Mouse (Mus musculus) layer of hippocampus, adult 18-20 months (tissue): ENCODE measurements around the gene Spata2l. TPM values are rescaled to one million over a fixed set of nuclear protein-coding genes. Genes with fewer than 3 reads are reported as not detected.
"Not testable (repeated sequence)": the region's sequence is repeated elsewhere in the genome, so short reads cannot be mapped to it uniquely, and the experiment has no call there.

Source experiments
- DNase-seq, 2 experiments: peaks; one replicate each; pipeline ENCODE4 v3.0.0; 2022; ENCODE audit warnings: low spot score in 2 of 2
- total RNA-seq, 2 experiments: library from RNA; stranded (reverse); gene quantifications; 2 replicates each; pipeline ENCODE4 v1.2.3; 2021

Spata2l gene
- total RNA-seq, 2 experiments from 2014 or later, result 75.1 to 75.8 TPM

DNA sequence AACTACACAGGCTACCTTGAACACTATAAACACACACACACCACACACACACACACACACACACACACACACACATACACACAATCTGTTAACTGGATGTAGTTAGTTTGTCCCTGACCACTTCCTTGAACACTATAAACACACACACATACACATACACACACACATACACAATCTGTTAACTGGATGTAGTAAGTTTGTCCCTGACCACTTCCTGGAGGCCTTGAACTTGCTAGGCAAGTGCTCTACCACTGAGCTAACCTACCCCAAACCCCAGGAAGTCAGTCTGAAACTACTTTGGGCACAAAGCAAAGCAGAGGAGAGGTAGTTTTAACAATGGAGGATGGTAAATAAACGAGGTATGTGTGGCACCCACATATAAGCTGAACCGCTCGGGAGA is 32.5 kb downstream of the Spata2l start:
- no peak for DNase-seq

DNA sequence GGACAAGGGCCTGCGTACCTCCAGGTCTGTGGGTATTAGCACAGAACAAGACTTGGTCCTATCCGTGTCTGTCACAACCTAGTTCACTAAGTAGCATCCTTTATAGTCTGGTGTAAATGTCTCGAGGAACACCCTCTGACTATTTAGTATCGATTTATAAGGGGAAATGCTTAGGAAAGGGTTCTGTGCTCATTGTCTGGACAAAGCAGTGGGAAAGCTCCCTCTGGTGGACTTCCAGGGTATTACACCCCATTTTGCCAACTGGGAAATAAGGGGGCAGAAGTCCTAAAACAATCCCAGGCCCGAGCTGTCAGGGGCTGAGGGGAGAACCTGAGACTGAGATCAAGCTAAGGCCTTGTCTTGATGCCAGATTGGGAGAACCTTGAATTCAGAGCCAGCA is 33.7 kb downstream of the Spata2l start:
- peak; percentile 71 to 86 for DNase-seq

DNA sequence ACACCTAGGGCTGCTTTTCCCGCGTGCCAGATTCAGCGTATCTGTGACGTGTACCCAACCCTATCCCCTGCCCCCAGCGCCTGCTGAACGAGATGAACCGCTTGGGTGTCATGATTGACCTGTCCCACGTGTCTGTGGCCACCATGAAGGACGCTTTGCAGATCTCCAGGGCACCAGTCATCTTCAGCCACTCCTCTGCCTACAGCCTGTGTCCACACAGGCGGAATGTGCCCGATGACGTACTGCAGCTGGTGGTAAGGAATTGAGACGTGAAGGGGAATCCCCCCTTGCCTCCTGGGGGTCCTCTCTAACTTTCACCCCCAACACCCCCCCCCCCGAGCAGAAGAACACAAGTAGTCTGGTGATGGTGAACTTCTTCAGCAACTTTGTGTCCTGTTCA is 36.2 kb downstream of the Spata2l start:
- DNase-seq, result no peak

DNA sequence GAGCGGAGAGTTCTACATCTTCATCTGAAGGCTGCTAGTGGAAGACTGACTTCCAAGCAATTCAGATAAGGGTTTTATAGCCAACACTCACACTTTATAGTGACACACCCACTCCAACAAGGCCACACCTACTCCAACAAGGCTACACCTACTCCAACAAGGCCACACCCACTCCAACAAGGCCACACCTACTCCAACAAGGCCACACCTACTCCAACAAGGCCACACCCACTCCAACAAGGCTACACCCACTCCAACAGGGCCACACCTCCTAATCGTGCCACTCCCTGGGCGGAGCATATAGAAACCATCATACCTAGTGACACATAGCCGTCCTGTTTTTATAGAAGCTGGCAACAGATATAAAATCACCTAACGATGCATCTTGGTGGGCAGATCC is 39.0 kb downstream of the Spata2l start:
- DNase-seq, result not testable (repeated sequence)

DNA sequence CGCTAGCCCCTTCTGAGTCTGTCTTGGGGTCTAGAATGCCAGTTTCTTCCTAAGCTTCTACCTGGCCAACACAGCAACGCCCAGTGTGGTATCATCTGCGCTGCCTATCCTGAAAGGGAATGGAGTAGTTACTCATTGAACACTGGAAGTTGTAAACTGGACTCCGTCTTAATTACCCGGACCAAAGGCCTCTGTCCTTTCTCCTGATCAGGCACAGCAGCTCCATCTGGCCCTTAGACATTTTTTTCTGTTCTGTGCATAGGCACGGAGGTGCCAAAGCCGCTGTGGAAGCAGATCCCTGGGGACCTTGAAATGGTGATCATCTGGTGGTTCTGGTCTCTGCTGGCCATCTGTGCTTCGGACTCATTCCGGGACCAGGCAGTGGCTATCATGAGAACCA is 42.3 kb downstream of the Spata2l start:
- DNase-seq, result no peak

DNA sequence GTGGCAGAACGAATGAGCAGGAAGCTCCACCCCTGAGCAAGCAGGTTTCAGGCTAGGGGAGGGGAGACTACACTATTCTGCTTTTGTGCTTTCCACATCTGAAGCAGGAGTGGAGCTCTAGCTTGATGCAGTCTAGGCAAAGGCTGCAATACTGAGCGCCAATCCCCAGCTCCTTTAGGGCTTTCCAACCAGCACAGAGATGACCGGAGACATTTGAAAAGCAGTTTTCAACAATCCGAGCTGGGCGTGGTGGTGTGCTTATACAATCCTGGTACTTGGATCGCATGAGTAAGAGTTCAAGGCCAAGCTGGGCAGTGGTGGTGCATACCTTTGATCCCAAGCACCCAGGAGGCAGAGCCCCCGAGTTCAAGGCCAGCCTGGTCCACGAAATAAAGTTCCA is 44.1 kb downstream of the Spata2l start:
- DNase-seq, result no peak

DNA sequence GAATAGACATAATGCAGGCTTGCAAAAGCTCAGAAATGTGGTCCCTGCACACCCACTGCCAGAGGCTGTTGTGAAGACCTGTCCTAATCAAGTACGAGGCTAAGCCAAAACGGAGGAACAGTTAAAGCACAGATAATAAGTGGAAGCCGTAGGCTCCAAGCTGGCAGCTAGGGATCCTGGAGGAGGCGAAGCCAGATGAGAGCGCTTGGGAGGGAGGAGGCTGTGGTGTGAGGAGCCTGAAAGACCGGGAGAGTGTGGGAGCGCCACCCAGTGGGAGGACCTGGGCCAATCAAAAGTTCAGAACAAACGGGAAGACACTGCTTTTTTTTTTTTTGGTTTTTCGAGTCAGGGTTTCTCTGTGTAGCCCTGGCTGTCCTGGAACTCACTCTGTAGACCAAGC is 45.4 kb downstream of the Spata2l start:
- DNase-seq, result peak; percentile 77 to 87

DNA sequence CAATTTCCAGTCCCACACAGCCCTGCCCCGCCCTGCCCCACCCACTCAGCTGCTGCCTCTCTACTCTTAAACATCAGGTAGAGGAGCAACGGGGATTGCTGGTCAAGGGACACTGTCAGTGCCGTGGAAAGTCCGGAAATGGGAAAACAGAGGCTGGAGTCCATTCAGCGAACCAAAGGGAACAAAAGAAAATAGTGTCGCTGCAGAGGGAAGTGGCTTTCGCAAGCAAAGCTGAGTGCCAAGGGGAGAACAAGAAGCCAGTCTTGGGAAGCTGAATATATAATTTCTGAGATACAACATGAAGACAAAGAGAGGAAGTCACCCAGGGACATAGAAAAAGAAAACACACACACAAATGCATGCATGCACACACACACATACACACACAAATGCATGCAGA is 47.2 kb downstream of the Spata2l start:
- no peak for DNase-seq

DNA sequence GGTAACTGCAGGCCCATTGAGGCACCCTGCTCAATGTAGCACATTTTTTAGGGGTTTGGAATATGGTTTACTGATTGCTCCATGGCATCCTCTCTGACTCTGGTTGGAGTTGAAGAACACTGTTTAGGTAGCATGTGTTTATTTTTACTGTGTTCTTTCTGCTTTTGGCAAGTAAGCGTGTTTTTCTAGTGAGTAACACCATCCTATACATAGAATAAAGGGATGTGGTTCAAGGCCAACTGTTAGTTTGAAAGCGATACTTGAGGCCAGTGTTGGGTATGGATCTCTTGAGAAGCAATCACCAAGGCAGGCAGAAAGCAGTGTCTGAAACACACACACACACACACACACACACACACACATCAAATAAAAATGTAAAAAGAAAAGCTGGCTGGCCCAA is 48.0 kb downstream of the Spata2l start:
- DNase-seq, result no peak

DNA sequence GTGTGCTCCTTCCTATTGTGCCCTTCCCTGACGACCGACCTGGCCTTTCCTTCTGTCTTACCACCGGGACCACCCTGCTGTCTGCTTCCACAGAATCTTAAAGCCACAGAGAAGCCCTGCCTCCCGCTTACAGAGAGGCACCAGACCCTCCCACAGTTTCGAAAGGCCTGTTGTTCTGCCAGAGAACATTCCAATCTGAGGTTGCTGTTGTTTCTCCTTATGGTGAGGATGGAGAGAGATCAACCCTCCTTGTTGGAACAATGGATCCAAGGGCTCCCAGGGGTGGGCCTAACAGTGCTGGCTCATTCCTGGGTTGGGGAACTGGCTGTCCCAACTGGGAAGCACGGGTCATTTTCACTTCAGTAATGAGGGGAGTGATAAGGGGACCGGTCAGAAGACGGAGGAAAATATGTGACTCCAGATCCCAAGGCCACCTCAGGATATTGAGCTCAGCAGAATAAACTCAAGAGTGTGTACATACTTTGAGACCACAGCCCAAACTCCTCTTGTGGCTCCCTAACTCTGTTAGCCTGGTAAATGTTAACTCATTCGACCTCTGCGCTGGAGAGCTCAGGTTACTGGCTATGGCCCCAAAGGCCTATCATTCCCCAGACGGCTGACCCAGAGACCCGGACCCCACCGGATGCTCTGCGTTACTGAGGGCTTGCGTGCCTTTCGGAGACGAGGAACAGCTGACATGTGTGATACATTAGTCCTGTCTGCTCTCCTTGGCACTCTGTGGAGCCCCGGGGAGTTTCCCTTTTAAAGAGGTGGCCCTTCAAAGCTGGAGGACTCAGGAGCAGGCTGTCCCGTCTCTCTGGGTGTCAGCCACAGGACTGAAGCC is 50.2 kb downstream of the Spata2l start, which contains the start of gene Dpep1:
Dpep1 (plus strand) TSS at position 677 of the 844 bp plus-strand sequence.
- DNase-seq, result no peak

DNA sequence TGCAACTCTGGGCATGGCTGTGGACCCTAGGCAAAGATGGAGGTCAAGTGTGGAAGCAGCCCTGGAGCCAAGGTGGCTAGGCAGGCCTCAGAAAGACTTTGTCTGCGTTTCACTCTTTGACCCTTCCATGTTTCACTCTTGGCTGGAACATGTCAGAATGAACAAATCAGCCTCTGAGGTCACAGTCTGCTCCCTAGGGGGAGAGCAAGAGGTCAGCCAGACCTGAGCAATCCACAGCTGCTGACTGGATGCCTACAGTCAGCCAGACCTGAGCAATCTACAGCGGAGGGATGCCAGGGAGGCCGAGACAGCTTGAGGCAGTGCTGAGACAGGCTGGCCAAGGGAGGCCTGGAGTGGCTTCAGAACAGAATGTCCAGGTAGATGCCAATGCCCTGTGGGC is 54.6 kb downstream of the Spata2l start:
- DNase-seq, result no peak

Other genes with a start within 250 kb of the Spata2l start
- gene Ankrd11, start 194.0 kb downstream of the Spata2l start, total RNA-seq, result 100 to 1,000 TPM; 165 to 176 TPM
- 10 to 100 TPM; 60.0 to 64.8 TPM for gene Spg7, start 173.3 kb downstream of the Spata2l start, total RNA-seq
- 100 to 1,000 TPM; 467 to 496 TPM for gene Rpl13, start 133.9 kb downstream of the Spata2l start, total RNA-seq
- gene Cpne7, start 118.9 kb downstream of the Spata2l start, total RNA-seq, result 100 to 1,000 TPM; 273 to 284 TPM
- 1 to 10 TPM; 2.2 to 3.2 TPM for gene Sult5a1, start 77.9 kb downstream of the Spata2l start, total RNA-seq
- gene Dpep1, start 50.0 kb downstream of the Spata2l start, total RNA-seq, result under 1 TPM; 0.22 to 0.89 TPM
- gene Chmp1a, start 23.5 kb downstream of the Spata2l start, total RNA-seq, result 100 to 1,000 TPM in 1 of 2 experiments, 10 to 100 TPM in 1; 98.8 to 117 TPM
- gene Spata33, start 23.4 kb downstream of the Spata2l start, total RNA-seq, result 10 to 100 TPM in 1 of 2 experiments, 1 to 10 TPM in 1; 6.0 to 10.4 TPM
- gene Cdk10, start 11.4 kb downstream of the Spata2l start, total RNA-seq, result 10 to 100 TPM; 85.8 to 95.4 TPM
- 10 to 100 TPM; 22.8 to 26.0 TPM for gene Zfp276, start 18.0 kb upstream of the Spata2l start, total RNA-seq
- gene Vps9d1, start 18.1 kb upstream of the Spata2l start, total RNA-seq, result 10 to 100 TPM; 49.1 to 54.5 TPM
- 1 to 10 TPM; 1.2 to 1.7 TPM for gene Fanca, start 82.3 kb upstream of the Spata2l start, total RNA-seq
- gene Spire2, start 96.5 kb upstream of the Spata2l start, total RNA-seq, result 10 to 100 TPM; 17.0 TPM
- gene Tcf25, start 137.5 kb upstream of the Spata2l start, total RNA-seq, result 100 to 1,000 TPM; 487 TPM
- gene Mc1r, start 170.9 kb upstream of the Spata2l start, total RNA-seq, result under 1 TPM in 1 of 2 experiments, not detected in 1; 0.07 TPM
- gene Tubb3, start 175.2 kb upstream of the Spata2l start, total RNA-seq, result 100 to 1,000 TPM; 253 to 286 TPM
- gene Def8, start 187.3 kb upstream of the Spata2l start, total RNA-seq, result 10 to 100 TPM; 54.0 to 54.7 TPM
- 10 to 100 TPM; 23.6 to 24.9 TPM for gene Afg3l1, start 241.7 kb upstream of the Spata2l start, total RNA-seq